18 mouse cellular contexts compared by ENCODE assay signal in the genomic region with DNA sequence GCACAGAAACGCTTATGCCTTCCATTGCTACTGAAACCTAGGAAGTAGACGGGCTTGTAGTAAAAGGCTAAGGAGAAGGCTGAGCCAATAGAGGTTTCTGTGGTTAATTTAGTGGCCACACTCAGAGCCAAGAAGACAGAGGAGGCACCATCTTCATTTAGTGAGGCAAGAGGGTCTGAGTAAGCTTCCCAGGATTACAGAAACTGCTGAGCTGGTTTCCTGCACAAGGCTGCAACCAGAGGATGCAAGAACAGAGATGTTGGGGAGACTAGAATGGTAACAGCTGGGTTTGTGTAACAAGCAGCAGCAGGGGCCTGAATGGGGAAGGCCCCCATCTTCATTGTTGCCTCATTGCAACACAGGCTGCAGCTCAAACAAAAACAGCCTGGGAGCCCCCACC. TPM values are rescaled to one million over a fixed set of nuclear protein-coding genes. Genes with fewer than 3 reads are reported as not detected.
DNase-seq lines count a peak whose midpoint lies in the region; ATAC-seq lines count a peak whose summit lies in the region.
"Had no signal": no experiment of that assay in that cellular context is flagged by ENCODE, and none has a peak within 500 bp of the region (broad histone marks: within the 10 kb centered on the region; RNA-seq: fewer than 3 reads in every experiment).

No protein-coding gene starts in this region.

- peak; percentile 78 for ATAC-seq in granulocyte monocyte progenitor cell, adult 5-6 weeks (replicated peaks; ENCODE audit: poor library complexity, severe bottlenecking)
- ATAC-seq in megakaryocyte, adult 5-6 weeks (ENCODE audit: poor library complexity, severe bottlenecking) = peak; percentile 52
- no peak for ATAC-seq in midbrain, embryonic 16.5 days
- ATAC-seq in monocyte, adult 5-6 weeks (replicated peaks; ENCODE audit: insufficient number of reproducible peaks, low FRiP score, low TSS enrichment, poor library complexity, severe bottlenecking) = no peak

- 73% methylated on average over 2 of the region's 2 CpGs for WGBS in embryonic facial prominence, embryonic 10.5 days
- 67% methylated on average over 2 of the region's 2 CpGs for whole genome bisulfite sequencing in midbrain, embryonic 16.5 days

- H3K4me1 ChIP-seq in embryonic facial prominence, embryonic 10.5 days = peaks cover 38% of the 10 kb centered on the region
- H3K4me1 ChIP-seq in midbrain, embryonic 16.5 days (ENCODE audit: control insufficient read depth, insufficient read depth, low read length) = peaks cover 26% of the 10 kb centered on the region

- H3K36me3 ChIP-seq in embryonic facial prominence, embryonic 10.5 days (replicated peaks) = no peaks in the 10 kb centered on the region
- H3K36me3 ChIP-seq in midbrain, embryonic 16.5 days (ENCODE audit: control insufficient read depth, insufficient read depth, low read length) = no peaks in the 10 kb centered on the region
- H3K36me3 ChIP-seq: heart, embryonic 15.5 days; kidney, embryonic 15.5 days; limb, embryonic 12.5 days; stomach, embryonic 15.5 days had no signal

- peaks cover 65% of the 10 kb centered on the region for H3K27me3 ChIP-seq in embryonic facial prominence, embryonic 10.5 days (replicated peaks; ENCODE audit: low read depth, poor library complexity, severe bottlenecking)
- no peaks in the 10 kb centered on the region for H3K27me3 ChIP-seq in midbrain, embryonic 16.5 days (ENCODE audit: control insufficient read depth, insufficient read depth, low read depth, low read length)

- H3K27ac ChIP-seq in embryonic facial prominence, embryonic 10.5 days (replicated peaks) = no peak overlapping the region
- H3K27ac ChIP-seq in midbrain, embryonic 16.5 days (ENCODE audit: low read length) = peak overlapping the region; percentile 97
- H3K27ac ChIP-seq: heart, embryonic 15.5 days; kidney, embryonic 15.5 days; left cerebral cortex, adult 2 months; limb, embryonic 12.5 days; liver, embryonic 14.5 days; stomach, embryonic 15.5 days had no signal

- H3K4me3 ChIP-seq in embryonic facial prominence, embryonic 10.5 days = peak overlapping the region; percentile 88
- peak overlapping the region; percentile 82 for H3K4me3 ChIP-seq in midbrain, embryonic 16.5 days (ENCODE audit: low read depth, low read length)
- H3K4me3 ChIP-seq: heart, embryonic 15.5 days; kidney, embryonic 15.5 days; left cerebral cortex, adult 2 months; limb, embryonic 12.5 days; stomach, embryonic 15.5 days had no signal

- intact Hi-C loops in left cerebral cortex, postnatal 14 days (cut with DNase I) = no loop called here

- no peak for DNase-seq in embryonic facial prominence, embryonic 10.5 days (ENCODE audit: low spot score)
- no peak for DNase-seq in adrenal gland, adult 8-10 months
- no peak for DNase-seq in layer of hippocampus, adult 9-11 months
- no peak for DNase-seq in left cerebral cortex, postnatal 14 days (ENCODE audit: low spot score in 2 of 2)
- DNase-seq: adrenal gland, postnatal 10 days; cerebellum, adult 8-10 months; heart, adult 11 months; lung, postnatal 10 days had no signal

- H3K9me3 ChIP-seq in embryonic facial prominence, embryonic 10.5 days = no peaks in the 10 kb centered on the region
- no peaks in the 10 kb centered on the region for H3K9me3 ChIP-seq in midbrain, embryonic 16.5 days (replicated peaks; ENCODE audit: control insufficient read depth, low read length, poor library complexity, severe bottlenecking)
- H3K9me3 ChIP-seq: heart, embryonic 15.5 days; kidney, embryonic 15.5 days; stomach, embryonic 15.5 days had no signal

- peak overlapping the region; percentile 98; the same call in 1 of the 2 replicates for H3K9ac ChIP-seq in midbrain, embryonic 16.5 days (ENCODE audit: low read depth, low read length)
- H3K9ac ChIP-seq: heart, embryonic 15.5 days; kidney, embryonic 15.5 days; limb, embryonic 12.5 days; liver, embryonic 14.5 days; stomach, embryonic 15.5 days had no signal

- H3K4me2 ChIP-seq in midbrain, embryonic 16.5 days (ENCODE audit: low read length) = peak overlapping the region; percentile 83
- H3K4me2 ChIP-seq: heart, embryonic 15.5 days; kidney, embryonic 15.5 days; stomach, embryonic 15.5 days had no signal

RNA-seq across cellular contexts. Expression of gene Mad2l2, which starts 1.5 kb away (rescaled TPM):
- polyA plus RNA-seq in embryonic facial prominence, embryonic 10.5 days (2016; fragmentation: Nextera tagmentation; extraction: Ambion mirVana) = 63.3 and 67.3 TPM in 2 replicates
- 27.7 and 36.6 TPM in 2 replicates for total RNA-seq in granulocyte monocyte progenitor cell, adult 5-6 weeks (2014; fragmentation: Nextera tagmentation)
- 4.3 and 10.0 TPM in 2 replicates for total RNA-seq in granulocyte monocyte progenitor cell, adult 5-6 weeks (2017)
- total RNA-seq in megakaryocyte, adult 5-6 weeks (2015) = 21.9 and 25.3 TPM in 2 replicates
- 3.6 and 5.9 TPM in 2 replicates for total RNA-seq in megakaryocyte, adult 5-6 weeks (2017)
- polyA plus RNA-seq in midbrain, embryonic 16.5 days (2015; fragmentation: Nextera tagmentation; extraction: Ambion mirVana) = 98.2 and 100 TPM in 2 replicates
- 10 to 100 TPM; 24.5 to 32.7 (median 28.9) TPM for total RNA-seq in adrenal gland, adult 8-10 months (2022)
- total RNA-seq in monocyte, adult 5-6 weeks (2017) = 1.5 to 7.6 TPM (median 6.4 TPM) in 3 replicates
- 10 to 100 TPM; 10.1 to 16.2 TPM for total RNA-seq in left cerebral cortex, postnatal 14 days (2021)

RNA-seq across cellular contexts. Expression of gene Draxin, which starts 1.8 kb away (rescaled TPM):
- 1.5 and 2.4 TPM in 2 replicates for polyA plus RNA-seq in embryonic facial prominence, embryonic 10.5 days (2016; fragmentation: Nextera tagmentation; extraction: Ambion mirVana)
- total RNA-seq in granulocyte monocyte progenitor cell, adult 5-6 weeks (2014; fragmentation: Nextera tagmentation) = not detected in 2 replicates
- total RNA-seq in granulocyte monocyte progenitor cell, adult 5-6 weeks (2017) = 0.05 TPM in 1 of 2 replicates, not detected in the other
- not detected in 2 replicates for total RNA-seq in megakaryocyte, adult 5-6 weeks (2015)
- 0.04 TPM in 1 of 2 replicates, not detected in the other for total RNA-seq in megakaryocyte, adult 5-6 weeks (2017)
- polyA plus RNA-seq in midbrain, embryonic 16.5 days (2015; fragmentation: Nextera tagmentation; extraction: Ambion mirVana) = 11.8 and 11.9 TPM in 2 replicates
- total RNA-seq in adrenal gland, adult 8-10 months (2022) = under 1 TPM; 0.06 to 0.15 (median 0.12) TPM
- 0.29 to 3.1 TPM in 2 of 3 replicates, not detected in the other for total RNA-seq in monocyte, adult 5-6 weeks (2017)
- 1 to 10 TPM in 1 of 2 experiments, under 1 TPM in 1; 0.46 to 1.2 TPM for total RNA-seq in left cerebral cortex, postnatal 14 days (2021)
- polyA plus RNA-seq: heart, embryonic 15.5 days had no signal

RNA-seq across cellular contexts. Expression of gene Fbxo6, which starts 23.3 kb away (rescaled TPM):
- polyA plus RNA-seq in embryonic facial prominence, embryonic 10.5 days (2016; fragmentation: Nextera tagmentation; extraction: Ambion mirVana) = 8.3 and 10.6 TPM in 2 replicates
- total RNA-seq in granulocyte monocyte progenitor cell, adult 5-6 weeks (2014; fragmentation: Nextera tagmentation) = 19.1 and 33.4 TPM in 2 replicates
- 5.6 and 13.8 TPM in 2 replicates for total RNA-seq in granulocyte monocyte progenitor cell, adult 5-6 weeks (2017)
- 29.3 and 30.8 TPM in 2 replicates for total RNA-seq in megakaryocyte, adult 5-6 weeks (2015)
- 13.5 and 16.8 TPM in 2 replicates for total RNA-seq in megakaryocyte, adult 5-6 weeks (2017)
- 18.5 and 23.8 TPM in 2 replicates for polyA plus RNA-seq in midbrain, embryonic 16.5 days (2015; fragmentation: Nextera tagmentation; extraction: Ambion mirVana)
- total RNA-seq in adrenal gland, adult 8-10 months (2022) = 10 to 100 TPM; 50.2 to 84.6 (median 64.4) TPM
- 12.7 to 17.3 TPM (median 13.8 TPM) in 3 replicates for total RNA-seq in monocyte, adult 5-6 weeks (2017)
- total RNA-seq in left cerebral cortex, postnatal 14 days (2021) = 10 to 100 TPM; 25.7 to 29.4 TPM

RNA-seq across cellular contexts. Expression of gene Fbxo44, which starts 31.6 kb away (rescaled TPM):
- 18.0 and 21.3 TPM in 2 replicates for polyA plus RNA-seq in embryonic facial prominence, embryonic 10.5 days (2016; fragmentation: Nextera tagmentation; extraction: Ambion mirVana)
- total RNA-seq in granulocyte monocyte progenitor cell, adult 5-6 weeks (2014; fragmentation: Nextera tagmentation) = 2.0 and 2.8 TPM in 2 replicates
- total RNA-seq in granulocyte monocyte progenitor cell, adult 5-6 weeks (2017) = 0.26 and 2.1 TPM in 2 replicates
- total RNA-seq in megakaryocyte, adult 5-6 weeks (2015) = 0.93 TPM in 1 of 2 replicates, not detected in the other
- 0.61 and 0.77 TPM in 2 replicates for total RNA-seq in megakaryocyte, adult 5-6 weeks (2017)
- 90.1 and 102 TPM in 2 replicates for polyA plus RNA-seq in midbrain, embryonic 16.5 days (2015; fragmentation: Nextera tagmentation; extraction: Ambion mirVana)
- 10 to 100 TPM; 15.3 to 41.5 (median 26.8) TPM for total RNA-seq in adrenal gland, adult 8-10 months (2022)
- 1.5 to 3.5 TPM (median 2.6 TPM) in 3 replicates for total RNA-seq in monocyte, adult 5-6 weeks (2017)
- 100 to 1,000 TPM; 101 to 105 TPM for total RNA-seq in left cerebral cortex, postnatal 14 days (2021)

RNA-seq across cellular contexts. Expression of gene Fbxo2, which starts 31.7 kb away (rescaled TPM):
- polyA plus RNA-seq in embryonic facial prominence, embryonic 10.5 days (2016; fragmentation: Nextera tagmentation; extraction: Ambion mirVana) = 0.82 and 1.1 TPM in 2 replicates
- not detected in 2 replicates for total RNA-seq in granulocyte monocyte progenitor cell, adult 5-6 weeks (2014; fragmentation: Nextera tagmentation)
- total RNA-seq in granulocyte monocyte progenitor cell, adult 5-6 weeks (2017) = not detected in 2 replicates
- total RNA-seq in megakaryocyte, adult 5-6 weeks (2015) = not detected in 2 replicates
- not detected in 2 replicates for total RNA-seq in megakaryocyte, adult 5-6 weeks (2017)
- polyA plus RNA-seq in midbrain, embryonic 16.5 days (2015; fragmentation: Nextera tagmentation; extraction: Ambion mirVana) = 5.6 and 9.4 TPM in 2 replicates
- total RNA-seq in adrenal gland, adult 8-10 months (2022) = 10 to 100 TPM in 3 of 4 experiments, 1 to 10 TPM in 1; 9.8 to 15.7 (median 13.4) TPM
- total RNA-seq in monocyte, adult 5-6 weeks (2017) = not detected in 3 replicates
- 10 to 100 TPM; 45.6 to 55.4 TPM for total RNA-seq in left cerebral cortex, postnatal 14 days (2021)

Comparison
In these comparisons a context has a peak if more than half of its experiments do, and no peak if none do; other contexts are left out.
1. ATAC-seq: peak in granulocyte monocyte progenitor cell, adult 5-6 weeks (single experiment) and megakaryocyte, adult 5-6 weeks (single experiment); none in midbrain, embryonic 16.5 days (single experiment) and monocyte, adult 5-6 weeks (single experiment).